Mouse (Mus musculus): ENCODE measurements around the gene Rtkn2. TPM values are rescaled to one million over a fixed set of nuclear protein-coding genes. Genes with fewer than 3 reads are reported as not detected.

The Rtkn2 gene
- total and polyA plus RNA-seq, 2 experiments from 2014 or later = 0.27 to 2.2 TPM

GRCm38 (mm10) chr10:67971166-67971796 is 8.1 kb upstream of the Rtkn2 start:
- H3K36me3 ChIP-seq (replicated peaks; ENCODE audit: control insufficient read depth, insufficient read depth, low read length) = no peaks in the 10 kb centered on the region
- H3K27ac ChIP-seq (ENCODE audit: low read depth) = no peak overlapping the region
- 71% methylated on average over 11 of the region's 11 CpGs for WGBS
- H3K9ac ChIP-seq (replicated peaks; ENCODE audit: low read depth, low read length) = no peak overlapping the region
- H3K4me1 ChIP-seq (ENCODE audit: control insufficient read depth, insufficient read depth) = no peaks in the 10 kb centered on the region
- no peak overlapping the region for H3K4me3 ChIP-seq (ENCODE audit: low read depth, low read length)
- ATAC-seq (ENCODE audit: insufficient read depth, low read depth) (no peak), DNase-seq (ENCODE audit: low spot score) (no peak)
- TF ChIP-seq EP300 (IDR thresholded peaks at IDR 0.05; ENCODE audit: low read depth) (no peak), CTCF (IDR thresholded peaks at IDR 0.05; ENCODE audit: low read depth) (no peak)
- no peaks in the 10 kb centered on the region for H3K9me3 ChIP-seq (replicated peaks; ENCODE audit: control insufficient read depth, low read length)
- H3K4me2 ChIP-seq (ENCODE audit: low read depth, low read length) = no peak overlapping the region
- H3K27me3 ChIP-seq (ENCODE audit: control insufficient read depth, insufficient read depth, low read length) = no peaks in the 10 kb centered on the region

GRCm38 (mm10) chr10:67977271-67977670 is 2.1 kb upstream of the Rtkn2 start:
- Histone ChIP-seq H3K4me2 (ENCODE audit: low read depth, low read length) (no peak overlapping the region), H3K9me3 (replicated peaks; ENCODE audit: control insufficient read depth, low read length) (no peaks in the 10 kb centered on the region), H3K4me3 (ENCODE audit: low read depth, low read length) (no peak overlapping the region), H3K4me1 (ENCODE audit: control insufficient read depth, insufficient read depth) (peaks cover 11% of the 10 kb centered on the region; the same call in 1 of the 2 replicates), H3K27ac (ENCODE audit: low read depth) (no peak overlapping the region), H3K36me3 (replicated peaks; ENCODE audit: control insufficient read depth, insufficient read depth, low read length) (no peaks in the 10 kb centered on the region), H3K27me3 (ENCODE audit: control insufficient read depth, insufficient read depth, low read length) (no peaks in the 10 kb centered on the region), H3K9ac (replicated peaks; ENCODE audit: low read depth, low read length) (no peak overlapping the region)
- TF ChIP-seq CTCF (IDR thresholded peaks at IDR 0.05; ENCODE audit: low read depth) (no peak), EP300 (IDR thresholded peaks at IDR 0.05; ENCODE audit: low read depth) (no peak)
- no peak for ATAC-seq (ENCODE audit: insufficient read depth, low read depth)
- no peak for DNase-seq (ENCODE audit: low spot score)
- 34% methylated on average over 4 of the region's 4 CpGs for whole genome bisulfite sequencing

- Histone ChIP-seq H3K27ac (ENCODE audit: low read depth) (no peak overlapping the region), H3K4me2 (ENCODE audit: low read depth, low read length) (no peak overlapping the region), H3K9me3 (replicated peaks; ENCODE audit: control insufficient read depth, low read length) (no peaks in the 10 kb centered on the region), H3K4me1 (ENCODE audit: control insufficient read depth, insufficient read depth) (peaks cover 11% of the 10 kb centered on the region; the same call in 1 of the 2 replicates), H3K9ac (replicated peaks; ENCODE audit: low read depth, low read length) (no peak overlapping the region), H3K27me3 (ENCODE audit: control insufficient read depth, insufficient read depth, low read length) (no peaks in the 10 kb centered on the region), H3K4me3 (ENCODE audit: low read depth, low read length) (no peak overlapping the region), H3K36me3 (replicated peaks; ENCODE audit: control insufficient read depth, insufficient read depth, low read length) (no peaks in the 10 kb centered on the region)
- TF ChIP-seq EP300 (IDR thresholded peaks at IDR 0.05; ENCODE audit: low read depth) (no peak), CTCF (IDR thresholded peaks at IDR 0.05; ENCODE audit: low read depth) (no peak)
- ATAC-seq (ENCODE audit: insufficient read depth, low read depth) (no peak), DNase-seq (ENCODE audit: low spot score) (no peak)
- WGBS = 89% methylated on average over 8 of the region's 8 CpGs
These were observed 4.4 kb downstream of the Rtkn2 start for GRCm38 (mm10) chr10:67983776-67984175.

GRCm38 (mm10) chr10:67984271-67984943 is 5.0 kb downstream of the Rtkn2 start:
- Histone ChIP-seq H3K9me3 (replicated peaks; ENCODE audit: control insufficient read depth, low read length) (no peaks in the 10 kb centered on the region), H3K4me3 (ENCODE audit: low read depth, low read length) (no peak overlapping the region), H3K4me2 (ENCODE audit: low read depth, low read length) (no peak overlapping the region), H3K27me3 (ENCODE audit: control insufficient read depth, insufficient read depth, low read length) (no peaks in the 10 kb centered on the region), H3K9ac (replicated peaks; ENCODE audit: low read depth, low read length) (no peak overlapping the region), H3K27ac (ENCODE audit: low read depth) (no peak overlapping the region), H3K36me3 (replicated peaks; ENCODE audit: control insufficient read depth, insufficient read depth, low read length) (no peaks in the 10 kb centered on the region), H3K4me1 (ENCODE audit: control insufficient read depth, insufficient read depth) (peaks cover 11% of the 10 kb centered on the region; the same call in 1 of the 2 replicates)
- no peak for TF ChIP-seq EP300 (IDR thresholded peaks at IDR 0.05; ENCODE audit: low read depth)
- TF ChIP-seq CTCF (IDR thresholded peaks at IDR 0.05; ENCODE audit: low read depth) = peak; percentile 89
- DNase-seq (ENCODE audit: low spot score) = peak; percentile 71
- ATAC-seq (ENCODE audit: insufficient read depth, low read depth) = peak; percentile 81; the same call in 1 of the 2 replicates
- 33% methylated on average over 13 of the region's 13 CpGs for WGBS

- no peaks in the 10 kb centered on the region for H3K9me3 ChIP-seq (replicated peaks; ENCODE audit: control insufficient read depth, low read length)
- H3K27me3 ChIP-seq (ENCODE audit: control insufficient read depth, insufficient read depth, low read length) = no peaks in the 10 kb centered on the region
- no peaks in the 10 kb centered on the region for H3K36me3 ChIP-seq (replicated peaks; ENCODE audit: control insufficient read depth, insufficient read depth, low read length)
- H3K9ac ChIP-seq (replicated peaks; ENCODE audit: low read depth, low read length) = no peak overlapping the region
- H3K27ac ChIP-seq (ENCODE audit: low read depth) = no peak overlapping the region
- no peak overlapping the region for H3K4me3 ChIP-seq (ENCODE audit: low read depth, low read length)
- no peak for DNase-seq (ENCODE audit: low spot score)
- ATAC-seq (ENCODE audit: insufficient read depth, low read depth) = no peak
- WGBS = 88% methylated on average over 17 of the region's 17 CpGs
- no peak overlapping the region for H3K4me2 ChIP-seq (ENCODE audit: low read depth, low read length)
- TF ChIP-seq CTCF (IDR thresholded peaks at IDR 0.05; ENCODE audit: low read depth) = no peak
- TF ChIP-seq EP300 (IDR thresholded peaks at IDR 0.05; ENCODE audit: low read depth) = no peak
- H3K4me1 ChIP-seq (ENCODE audit: control insufficient read depth, insufficient read depth) = peaks cover 8% of the 10 kb centered on the region; the same call in 1 of the 2 replicates
These were observed 5.7 kb downstream of the Rtkn2 start for GRCm38 (mm10) chr10:67985100-67985499.

All from heart, postnatal 0 days (tissue).